In the genomic region with DNA sequence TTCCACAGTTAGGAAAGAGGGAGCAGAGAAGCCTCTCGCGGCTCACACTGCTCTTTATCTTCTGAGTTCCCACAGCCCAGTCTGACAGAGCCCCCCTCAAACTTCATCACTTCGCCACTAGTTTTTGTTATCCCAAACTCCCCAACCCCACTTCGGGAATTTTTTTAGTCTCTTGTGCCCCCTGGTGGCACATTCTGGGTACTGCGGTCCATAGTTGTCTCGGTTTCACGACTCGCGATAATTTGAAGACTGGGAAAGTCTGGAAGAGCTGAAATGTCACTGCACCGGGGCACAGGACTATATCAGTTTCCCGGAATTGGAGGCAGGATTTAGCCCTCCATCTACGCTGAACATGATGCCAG, we compare ENCODE assay signal across 8 mouse cellular contexts. TPM values are rescaled to one million over a fixed set of nuclear protein-coding genes. Genes with fewer than 3 reads are reported as not detected.
DNase-seq lines count a peak whose midpoint lies in the region; ATAC-seq and TF ChIP-seq lines count a peak whose summit lies in the region.

No protein-coding gene starts in this region.

- no peaks in the 10 kb centered on the region for H3K36me3 ChIP-seq in ES-E14 (ENCODE audit: control insufficient read depth, insufficient read depth, low read length, poor library complexity, severe bottlenecking)
- no peaks in the 10 kb centered on the region for H3K36me3 ChIP-seq in heart, postnatal 0 days (replicated peaks; ENCODE audit: control insufficient read depth, insufficient read depth, low read length)
- no peaks in the 10 kb centered on the region for H3K36me3 ChIP-seq in lung, embryonic 14.5 days (ENCODE audit: insufficient read depth)

- peak; percentile 86 for DNase-seq in ES-E14 (ENCODE audit: low read depth, low spot score)
- peak; percentile 71 for DNase-seq in heart, postnatal 0 days (ENCODE audit: low spot score)
- DNase-seq in kidney, postnatal 36 days, result peak; percentile 62 to 84
- DNase-seq in lung, embryonic 14.5 days, result peak; percentile 95
- peak; percentile 87 for DNase-seq in retina, postnatal 1 day

- no peaks in the 10 kb centered on the region for H3K9me3 ChIP-seq in ES-E14 (ENCODE audit: control insufficient read depth, insufficient read depth, low read depth, low read length)
- H3K9me3 ChIP-seq in heart, postnatal 0 days (replicated peaks; ENCODE audit: control insufficient read depth, low read length), result no peaks in the 10 kb centered on the region
- H3K9me3 ChIP-seq in lung, embryonic 14.5 days (ENCODE audit: low read depth, low read length), result no peaks in the 10 kb centered on the region

- H3K27me3 ChIP-seq in heart, postnatal 0 days (ENCODE audit: control insufficient read depth, insufficient read depth, low read length), result no peaks in the 10 kb centered on the region
- no peaks in the 10 kb centered on the region for H3K27me3 ChIP-seq in lung, embryonic 14.5 days (ENCODE audit: insufficient read depth, low read length)

- ATAC-seq in heart, postnatal 0 days (ENCODE audit: insufficient read depth, low read depth), result peak; percentile 59; the same call in 1 of the 2 replicates
- ATAC-seq in lung, embryonic 14.5 days (ENCODE audit: insufficient read depth), result peak; percentile 61
- no peak for ATAC-seq in activated CD4-positive, CD25-positive, alpha-beta regulatory T cell, adult 4 months

- no peak for TF ChIP-seq POLR2A in bone marrow, adult 2 months (IDR thresholded peaks at IDR 0.05; ENCODE audit: borderline replicate concordance, control insufficient read depth, low read depth, low read length)
- no peak for TF ChIP-seq POLR2A in embryonic fibroblast, embryonic 13.5 days (IDR thresholded peaks at IDR 0.05; ENCODE audit: low read depth, low read length)

- 0 out of 2 replicates have a peak overlapping the region, but pooled peaks have one; percentile 32 for H3K4me2 ChIP-seq in heart, postnatal 0 days (ENCODE audit: low read depth, low read length)
- H3K4me2 ChIP-seq in lung, embryonic 14.5 days, result peak overlapping the region; percentile 40

- H3K4me3 ChIP-seq in ES-E14 (ENCODE audit: insufficient read depth in 1 of 2, low read depth in 1 of 2, low read length in 2 of 2, poor library complexity in 1 of 2, severe bottlenecking in 1 of 2), result no peak overlapping the region
- no peak overlapping the region for H3K4me3 ChIP-seq in bone marrow, adult 2 months (replicated peaks; ENCODE audit: control insufficient read depth, low read depth, low read length)
- H3K4me3 ChIP-seq in embryonic fibroblast, embryonic 13.5 days (ENCODE audit: insufficient read depth, low read length), result no peak overlapping the region
- H3K4me3 ChIP-seq in heart, postnatal 0 days (ENCODE audit: low read depth, low read length), result no peak overlapping the region
- H3K4me3 ChIP-seq in lung, embryonic 14.5 days (ENCODE audit: low read depth, low read length), result no peak overlapping the region

- peak; percentile 66 for TF ChIP-seq CTCF in bone marrow, adult 2 months (IDR thresholded peaks at IDR 0.05; ENCODE audit: control insufficient read depth, insufficient read depth, low read length)
- TF ChIP-seq CTCF in embryonic fibroblast, embryonic 13.5 days (IDR thresholded peaks at IDR 0.05; ENCODE audit: borderline replicate concordance, insufficient read depth, low read length), result 0 out of 2 replicates have a peak, but pooled peaks have one; percentile 8
- TF ChIP-seq CTCF in heart, postnatal 0 days (IDR thresholded peaks at IDR 0.05; ENCODE audit: low read depth), result peak; percentile 83
- TF ChIP-seq CTCF in lung, embryonic 14.5 days (IDR thresholded peaks at IDR 0.05; ENCODE audit: low read depth), result peak; percentile 89

- H3K4me1 ChIP-seq in ES-E14 (ENCODE audit: control insufficient read depth in 2 of 2, insufficient read depth in 2 of 2, low read length in 2 of 2, poor library complexity in 1 of 2), result peaks cover 0 to 8% of the 10 kb centered on the region in 2 experiments; a peak in 3 of 4 replicates
- no peaks in the 10 kb centered on the region for H3K4me1 ChIP-seq in bone marrow, adult 2 months (ENCODE audit: control insufficient read depth, insufficient read depth, low read length)
- no peaks in the 10 kb centered on the region for H3K4me1 ChIP-seq in embryonic fibroblast, embryonic 13.5 days (ENCODE audit: control insufficient read depth, insufficient read depth, low read length)
- peaks cover 10% of the 10 kb centered on the region; the same call in 1 of the 2 replicates for H3K4me1 ChIP-seq in heart, postnatal 0 days (ENCODE audit: control insufficient read depth, insufficient read depth)
- no peaks in the 10 kb centered on the region for H3K4me1 ChIP-seq in lung, embryonic 14.5 days (ENCODE audit: insufficient read depth)

- in situ Hi-C loops in ES-E14 (cut with MboI; ENCODE audit: low sequenced_read_pairs in 2 of 2, unreplicated experiment in 2 of 2), result loop anchor here in 1 of 2 experiments (5.0 kb wide), 1 partner anchor 40 kb away; no protein-coding TSS in a partner anchor

- under 1% methylated on average over 12 of the region's 12 CpGs for WGBS in bone marrow, adult 2 months
- WGBS in heart, postnatal 0 days, result under 1% methylated on average over 12 of the region's 12 CpGs
- WGBS in lung, embryonic 14.5 days, result 1% methylated on average over 12 of the region's 12 CpGs

- H3K9ac ChIP-seq in ES-E14 (ENCODE audit: insufficient read depth, low read depth, low read length, poor library complexity, severe bottlenecking), result 0 out of 2 replicates have a peak overlapping the region, but pooled peaks have one; percentile 30
- H3K9ac ChIP-seq in heart, postnatal 0 days (replicated peaks; ENCODE audit: low read depth, low read length), result no peak overlapping the region; the same call in 1 of the 2 replicates
- no peak overlapping the region for H3K9ac ChIP-seq in lung, embryonic 14.5 days

- TF ChIP-seq EP300 in heart, postnatal 0 days (IDR thresholded peaks at IDR 0.05; ENCODE audit: low read depth), result no peak

- no peak overlapping the region for H3K27ac ChIP-seq in ES-E14 (ENCODE audit: insufficient read depth, low read depth, low read length, poor library complexity, severe bottlenecking)
- no peak overlapping the region for H3K27ac ChIP-seq in bone marrow, adult 2 months (ENCODE audit: control insufficient read depth, insufficient read depth, low read depth, low read length, poor library complexity)
- no peak overlapping the region for H3K27ac ChIP-seq in embryonic fibroblast, embryonic 13.5 days (ENCODE audit: insufficient read depth, low read length)
- no peak overlapping the region for H3K27ac ChIP-seq in heart, postnatal 0 days (ENCODE audit: low read depth)
- no peak overlapping the region for H3K27ac ChIP-seq in lung, embryonic 14.5 days (ENCODE audit: low read depth)

RNA-seq across cellular contexts. Expression of gene Adcy6, which starts 7.3 kb away (rescaled TPM):
- total RNA-seq in ES-E14 (2012; rRNA removed), result 9.0 and 15.3 TPM in 2 replicates
- 45.8 and 65.2 TPM in 2 replicates for polyA plus RNA-seq in bone marrow, adult 2 months (2011; ENCODE audit: insufficient read depth, insufficient read length, low replicate concordance, missing spikeins)
- polyA plus RNA-seq in embryonic fibroblast, embryonic 13.5 days (2011; ENCODE audit: insufficient read length, low read depth, missing spikeins), result 49.8 and 56.5 TPM in 2 replicates
- total RNA-seq in heart, postnatal 0 days (2014; rRNA removed; ENCODE audit: low replicate concordance), result 200 and 216 TPM in 2 replicates
- polyA plus RNA-seq in heart, postnatal 0 days (2015; fragmentation: Nextera tagmentation; extraction: Ambion mirVana), result 29.2 and 33.5 TPM in 2 replicates
- 20.5 and 21.8 TPM in 2 replicates for polyA plus RNA-seq in lung, embryonic 14.5 days (2014; fragmentation: Nextera tagmentation; extraction: Ambion mirVana)
- under 1 TPM; 0.36 to 0.56 TPM for polyA plus RNA-seq in activated CD4-positive, CD25-positive, alpha-beta regulatory T cell, adult 4 months (2017; shearing (Covaris generic))

RNA-seq across cellular contexts. Expression of gene Cacnb3, which starts 13.5 kb away (rescaled TPM):
- total RNA-seq in ES-E14 (2012; rRNA removed), result 27.3 and 32.0 TPM in 2 replicates
- polyA plus RNA-seq in bone marrow, adult 2 months (2011; ENCODE audit: insufficient read depth, insufficient read length, low replicate concordance, missing spikeins), result 0.70 and 1.8 TPM in 2 replicates
- polyA plus RNA-seq in embryonic fibroblast, embryonic 13.5 days (2011; ENCODE audit: insufficient read length, low read depth, missing spikeins), result 40.5 and 44.2 TPM in 2 replicates
- total RNA-seq in heart, postnatal 0 days (2014; rRNA removed; ENCODE audit: low replicate concordance), result 15.6 and 19.4 TPM in 2 replicates
- polyA plus RNA-seq in heart, postnatal 0 days (2015; fragmentation: Nextera tagmentation; extraction: Ambion mirVana), result 5.7 and 6.1 TPM in 2 replicates
- polyA plus RNA-seq in lung, embryonic 14.5 days (2014; fragmentation: Nextera tagmentation; extraction: Ambion mirVana), result 24.6 and 28.9 TPM in 2 replicates
- polyA plus RNA-seq in activated CD4-positive, CD25-positive, alpha-beta regulatory T cell, adult 4 months (2017; shearing (Covaris generic)), result under 1 TPM in 1 of 2 experiments, not detected in 1; 0.19 TPM

RNA-seq across cellular contexts. Expression of gene Ddx23, which starts 45.5 kb away (rescaled TPM):
- total RNA-seq in ES-E14 (2012; rRNA removed), result 147 and 151 TPM in 2 replicates
- 52.3 and 81.0 TPM in 2 replicates for polyA plus RNA-seq in bone marrow, adult 2 months (2011; ENCODE audit: insufficient read depth, insufficient read length, low replicate concordance, missing spikeins)
- 58.8 and 62.4 TPM in 2 replicates for polyA plus RNA-seq in embryonic fibroblast, embryonic 13.5 days (2011; ENCODE audit: insufficient read length, low read depth, missing spikeins)
- 25.1 and 32.7 TPM in 2 replicates for total RNA-seq in heart, postnatal 0 days (2014; rRNA removed; ENCODE audit: low replicate concordance)
- polyA plus RNA-seq in heart, postnatal 0 days (2015; fragmentation: Nextera tagmentation; extraction: Ambion mirVana), result 11.8 and 12.9 TPM in 2 replicates
- polyA plus RNA-seq in lung, embryonic 14.5 days (2014; fragmentation: Nextera tagmentation; extraction: Ambion mirVana), result 27.2 and 28.7 TPM in 2 replicates
- 10 to 100 TPM; 22.8 to 27.3 TPM for polyA plus RNA-seq in activated CD4-positive, CD25-positive, alpha-beta regulatory T cell, adult 4 months (2017; shearing (Covaris generic))

RNA-seq across cellular contexts. Expression of gene 4930415O20Rik, which starts 46.4 kb away (rescaled TPM):
- total RNA-seq in ES-E14 (2012; rRNA removed), result not detected in 2 replicates
- not detected in 2 replicates for polyA plus RNA-seq in bone marrow, adult 2 months (2011; ENCODE audit: insufficient read depth, insufficient read length, low replicate concordance, missing spikeins)
- not detected in 2 replicates for polyA plus RNA-seq in embryonic fibroblast, embryonic 13.5 days (2011; ENCODE audit: insufficient read length, low read depth, missing spikeins)
- total RNA-seq in heart, postnatal 0 days (2014; rRNA removed; ENCODE audit: low replicate concordance), result not detected in 2 replicates
- polyA plus RNA-seq in heart, postnatal 0 days (2015; fragmentation: Nextera tagmentation; extraction: Ambion mirVana), result 0.30 TPM in 1 of 2 replicates, not detected in the other
- polyA plus RNA-seq in lung, embryonic 14.5 days (2014; fragmentation: Nextera tagmentation; extraction: Ambion mirVana), result 0.50 TPM in 1 of 2 replicates, not detected in the other
- polyA plus RNA-seq in activated CD4-positive, CD25-positive, alpha-beta regulatory T cell, adult 4 months (2017; shearing (Covaris generic)), result not detected

RNA-seq across cellular contexts. Expression of gene Ccnt1, which starts 46.4 kb away (rescaled TPM):
- 53.1 and 59.1 TPM in 2 replicates for total RNA-seq in ES-E14 (2012; rRNA removed)
- 18.5 and 31.3 TPM in 2 replicates for polyA plus RNA-seq in bone marrow, adult 2 months (2011; ENCODE audit: insufficient read depth, insufficient read length, low replicate concordance, missing spikeins)
- polyA plus RNA-seq in embryonic fibroblast, embryonic 13.5 days (2011; ENCODE audit: insufficient read length, low read depth, missing spikeins), result 36.3 and 40.6 TPM in 2 replicates
- 20.0 and 32.8 TPM in 2 replicates for total RNA-seq in heart, postnatal 0 days (2014; rRNA removed; ENCODE audit: low replicate concordance)
- 21.4 and 22.3 TPM in 2 replicates for polyA plus RNA-seq in heart, postnatal 0 days (2015; fragmentation: Nextera tagmentation; extraction: Ambion mirVana)
- 57.7 and 58.5 TPM in 2 replicates for polyA plus RNA-seq in lung, embryonic 14.5 days (2014; fragmentation: Nextera tagmentation; extraction: Ambion mirVana)
- 10 to 100 TPM; 71.1 to 73.1 TPM for polyA plus RNA-seq in activated CD4-positive, CD25-positive, alpha-beta regulatory T cell, adult 4 months (2017; shearing (Covaris generic))

Comparison
In these comparisons a context has a peak if more than half of its experiments do, and no peak if none do; other contexts are left out.
1. CTCF ChIP-seq: peak in every context shown above with its lines; median percentile 89 in lung, embryonic 14.5 days; 83 in heart, postnatal 0 days; 66 in bone marrow, adult 2 months; 8 in embryonic fibroblast, embryonic 13.5 days.
2. RNA of gene Adcy6, which starts 7.3 kb away (polyA plus RNA-seq): 45.8 to 65.2 TPM in bone marrow, adult 2 months, 49.8 to 56.5 TPM in embryonic fibroblast, embryonic 13.5 days, 29.2 to 33.5 TPM in heart, postnatal 0 days and 20.5 to 21.8 TPM in lung, embryonic 14.5 days; 0.36 to 0.56 TPM in activated CD4-positive, CD25-positive, alpha-beta regulatory T cell, adult 4 months; every median in the first group is over 10 times any median in the second.
3. Peak in every context shown above with its lines, with median percentiles within 50 percentile points of each other: DNase-seq.